Mouse (Mus musculus): Measurements from ENCODE around the gene Tacr2.

DNA sequence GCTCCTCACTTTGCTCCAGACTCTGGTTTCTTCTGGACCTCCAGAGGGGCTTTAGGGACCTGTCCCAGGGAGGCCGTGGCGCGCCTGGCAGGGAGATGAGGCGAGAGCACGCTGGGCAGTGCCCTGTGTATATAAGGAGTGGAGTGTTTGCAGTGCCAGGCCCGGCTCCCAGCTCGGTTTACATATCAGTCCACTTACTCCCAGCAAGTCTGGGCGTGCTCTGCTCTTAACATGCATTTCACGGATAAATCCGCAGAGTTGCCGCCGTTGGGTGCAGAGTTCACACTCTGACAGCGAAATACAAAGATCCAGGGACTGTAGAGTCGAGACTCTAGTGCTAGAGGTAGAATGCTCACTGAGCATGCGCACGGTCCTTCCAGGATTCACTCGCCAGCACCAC is 29.5 kb upstream of the Tacr2 start:
- TF ChIP-seq CTCF (IDR thresholded peaks at IDR 0.05; ENCODE audit: low read depth, low read length) (no peak), POLR2A (IDR thresholded peaks at IDR 0.05; ENCODE audit: extremely low read depth, insufficient read depth, low read length) (no peak)

Data from liver, adult 2 months (tissue).